Mouse (Mus musculus): ENCODE results near the gene Fmnl2.

- TF ChIP-seq CTCF (IDR thresholded peaks at IDR 0.05; ENCODE audit: low read depth) (no peak), EP300 (IDR thresholded peaks at IDR 0.05; ENCODE audit: low read depth) (no peak)
These were observed 108.6 kb downstream of the Fmnl2 start for GRCm38 (mm10) chr2:52966227-52966626.

Measured in liver, postnatal 0 days (tissue).